Mouse (Mus musculus) inflammation-experienced regulatory T-cells, adult 6 months (primary cell): Measurements from ENCODE around the gene Mre11a. TPM values are rescaled to one million over a fixed set of nuclear protein-coding genes. Genes with fewer than 3 reads are reported as not detected.

Experiments
- ATAC-seq: one replicate; pipeline ENCODE4 v1.8.0; 2017
- polyA plus RNA-seq, 3 experiments: library from polyadenylated mRNA; unstranded; fragments of 100-300 nt; shearing (Covaris generic); gene quantifications; one replicate each; pipeline ENCODE4 v1.2.1; 2017

The Mre11a gene
- polyA plus RNA-seq: 10 to 100 TPM; 18.3 to 28.9 (median 26.6) TPM

GRCm38 (mm10) chr9:14784039-14785002 is at the start of gene Mre11a, which contains the start of gene Ankrd49:
Gene Mre11a, plus strand, starts transcription at chr9:14784654.
Gene Ankrd49, minus strand, starts transcription at chr9:14784856.
- peak; percentile 99 for ATAC-seq

GRCm38 (mm10) chr9:14739498-14740150 is 44.8 kb upstream of the Mre11a start:
- no peak for ATAC-seq

GRCm38 (mm10) chr9:14740151-14740924 is 44.1 kb upstream of the Mre11a start, which contains the start of gene Piwil4:
Gene Piwil4, minus strand, starts transcription at chr9:14740733.
- ATAC-seq: no peak

- ATAC-seq: no peak
Measured at GRCm38 (mm10) chr9:14750901-14751502, 33.5 kb upstream of the Mre11a start.

- no peak for ATAC-seq
Measured at GRCm38 (mm10) chr9:14751503-14752000, 32.9 kb upstream of the Mre11a start.

GRCm38 (mm10) chr9:14752001-14752522 is 32.4 kb upstream of the Mre11a start, which contains the start of gene Fut4:
Gene Fut4, minus strand, starts transcription at chr9:14752393.
- no peak for ATAC-seq

- ATAC-seq: no peak
Measured at GRCm38 (mm10) chr9:14753947-14754346, 30.5 kb upstream of the Mre11a start.

- no peak for ATAC-seq
Measured at GRCm38 (mm10) chr9:14754469-14754868, 30.0 kb upstream of the Mre11a start.

GRCm38 (mm10) chr9:14758590-14758989 is 25.9 kb upstream of the Mre11a start:
- ATAC-seq: no peak

GRCm38 (mm10) chr9:14759261-14759660 is 25.2 kb upstream of the Mre11a start:
- ATAC-seq: no peak

- ATAC-seq: no peak
Measured at GRCm38 (mm10) chr9:14764765-14765164, 19.7 kb upstream of the Mre11a start.

GRCm38 (mm10) chr9:14769811-14770210 is 14.6 kb upstream of the Mre11a start:
- ATAC-seq: no peak

GRCm38 (mm10) chr9:14770803-14771471 is 13.5 kb upstream of the Mre11a start, which contains the start of gene 1700012B09Rik:
Gene 1700012B09Rik, minus strand, starts transcription at chr9:14771030.
- ATAC-seq: no peak

GRCm38 (mm10) chr9:14772074-14772473 is 12.4 kb upstream of the Mre11a start:
- no peak for ATAC-seq

- no peak for ATAC-seq
Measured at GRCm38 (mm10) chr9:14773813-14774212, 10.6 kb upstream of the Mre11a start.

GRCm38 (mm10) chr9:14778341-14778740 is 6.1 kb upstream of the Mre11a start:
- ATAC-seq: no peak

GRCm38 (mm10) chr9:14787356-14787755 is 2.9 kb downstream of the Mre11a start:
- no peak for ATAC-seq

GRCm38 (mm10) chr9:14805714-14806113 is 21.3 kb downstream of the Mre11a start:
- no peak for ATAC-seq

GRCm38 (mm10) chr9:14806786-14807185 is 22.3 kb downstream of the Mre11a start:
- no peak for ATAC-seq

GRCm38 (mm10) chr9:14810111-14810510 is 25.7 kb downstream of the Mre11a start:
- ATAC-seq: no peak

- ATAC-seq: no peak
Measured at GRCm38 (mm10) chr9:14821396-14821795, 36.9 kb downstream of the Mre11a start.
